In the genomic region with DNA sequence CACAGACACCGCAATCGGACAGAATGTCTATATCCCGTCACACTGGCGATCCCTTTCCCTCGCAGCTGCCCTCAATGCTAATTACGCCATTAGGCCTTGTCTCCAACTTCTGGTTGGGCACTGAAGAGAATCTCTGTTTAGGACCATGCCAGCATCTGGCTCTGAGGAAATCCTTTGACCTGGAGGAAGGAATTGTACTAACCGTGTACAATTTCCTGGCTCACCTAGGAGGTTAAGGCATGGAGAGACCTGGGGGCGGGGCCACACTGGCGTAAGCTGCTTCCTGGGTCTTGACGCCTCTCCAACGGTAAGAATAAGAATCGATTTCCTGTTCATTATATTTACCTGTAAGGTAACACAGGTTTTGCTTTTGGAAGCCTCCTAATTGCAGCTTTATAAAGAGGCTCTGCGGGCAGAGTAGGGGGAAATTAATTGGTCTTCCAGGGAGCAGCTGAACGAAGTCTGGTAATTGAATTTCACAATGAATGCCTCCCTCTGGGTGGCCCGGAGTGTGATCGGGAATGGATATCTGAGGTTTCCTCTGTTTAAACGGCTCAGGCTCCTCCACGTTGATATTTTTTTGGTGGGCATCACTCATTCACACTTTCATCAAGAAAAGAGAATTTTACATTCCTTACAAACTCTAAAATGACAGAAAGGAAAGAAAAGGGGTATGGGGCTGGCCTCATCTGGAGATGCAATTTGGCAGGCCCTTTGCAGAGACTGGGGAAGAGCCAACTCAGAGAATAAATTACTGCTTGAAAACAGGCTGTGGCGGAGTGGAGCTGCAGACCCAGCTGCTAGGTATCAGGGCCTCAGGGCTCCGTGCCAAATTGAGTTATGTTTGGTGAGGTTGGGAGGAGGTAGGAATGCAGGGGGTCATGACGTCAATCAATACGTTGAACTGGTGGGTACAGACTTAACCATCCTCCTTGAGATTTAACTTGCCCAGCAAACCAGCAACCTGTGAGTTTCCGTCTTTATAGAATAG, we compare ENCODE assay signal across 9 mouse cellular contexts. TPM values are rescaled to one million over a fixed set of nuclear protein-coding genes. Genes with fewer than 3 reads are reported as not detected.
DNase-seq lines count a peak whose midpoint lies in the region; ATAC-seq and TF ChIP-seq lines count a peak whose summit lies in the region.
"Had no signal": no experiment of that assay in that cellular context is flagged by ENCODE, and none has a peak within 500 bp of the region (broad histone marks: within the 10 kb centered on the region; RNA-seq: fewer than 3 reads in every experiment).

No protein-coding gene starts in this region.

- 0 out of 2 replicates have a peak, but pooled peaks have one; percentile 50 for ATAC-seq in intestine, embryonic 14.5 days (replicated peaks; ENCODE audit: low FRiP score, low TSS enrichment, low read depth)
- ATAC-seq in intestine, embryonic 16.5 days = no peak
- ATAC-seq in hindbrain, postnatal 0 days = peak; percentile 80

- peak overlapping the region; percentile 69 for H3K27ac ChIP-seq in intestine, embryonic 14.5 days (ENCODE audit: low read depth)
- no peak overlapping the region for H3K27ac ChIP-seq in intestine, embryonic 16.5 days (ENCODE audit: low read length)
- H3K27ac ChIP-seq in testis, adult 2 months (ENCODE audit: control insufficient read depth, insufficient read depth, low read depth, low read length) = no peak overlapping the region
- peak overlapping the region; percentile 49 for H3K27ac ChIP-seq in hindbrain, postnatal 0 days
- H3K27ac ChIP-seq: liver, embryonic 14.5 days had no signal

- peak; percentile 71 for DNase-seq in intestine, embryonic 14.5 days (ENCODE audit: low spot score)
- no peak for DNase-seq in testis, postnatal 14 days (ENCODE audit: low spot score)
- peak; percentile 88 for DNase-seq in hindbrain, postnatal 0 days (ENCODE audit: low spot score)
- peak; percentile 51 for DNase-seq in testis, postnatal 10 days (ENCODE audit: low spot score)
- DNase-seq in spleen, postnatal 4 days (ENCODE audit: low spot score in 2 of 2) = no peak
- DNase-seq in heart, postnatal 25 days (ENCODE audit: low spot score) = no peak

- H3K27me3 ChIP-seq in intestine, embryonic 14.5 days (replicated peaks; ENCODE audit: control insufficient read depth, insufficient read depth, low read length) = no peaks in the 10 kb centered on the region
- no peaks in the 10 kb centered on the region for H3K27me3 ChIP-seq in intestine, embryonic 16.5 days (replicated peaks; ENCODE audit: control insufficient read depth, insufficient read depth, low read length)
- no peaks in the 10 kb centered on the region for H3K27me3 ChIP-seq in testis, adult 2 months (ENCODE audit: control insufficient read depth, insufficient read depth, low read length)
- no peaks in the 10 kb centered on the region for H3K27me3 ChIP-seq in hindbrain, postnatal 0 days (ENCODE audit: insufficient read depth, low read length)

- no peak overlapping the region for H3K9ac ChIP-seq in intestine, embryonic 14.5 days (ENCODE audit: low read length)
- no peak overlapping the region for H3K9ac ChIP-seq in intestine, embryonic 16.5 days (ENCODE audit: low read depth, low read length)
- no peak overlapping the region for H3K9ac ChIP-seq in hindbrain, postnatal 0 days (replicated peaks; ENCODE audit: low read length)
- H3K9ac ChIP-seq: liver, embryonic 14.5 days had no signal

- H3K36me3 ChIP-seq in intestine, embryonic 14.5 days (ENCODE audit: control insufficient read depth, insufficient read depth, low read length) = no peaks in the 10 kb centered on the region
- H3K36me3 ChIP-seq in intestine, embryonic 16.5 days (ENCODE audit: control insufficient read depth, insufficient read depth, low read length) = no peaks in the 10 kb centered on the region
- no peaks in the 10 kb centered on the region for H3K36me3 ChIP-seq in testis, adult 2 months (ENCODE audit: control insufficient read depth, insufficient read depth, low read length)
- no peaks in the 10 kb centered on the region for H3K36me3 ChIP-seq in hindbrain, postnatal 0 days (ENCODE audit: insufficient read depth, low read length)

- no peaks in the 10 kb centered on the region for H3K9me3 ChIP-seq in intestine, embryonic 14.5 days (ENCODE audit: control insufficient read depth, low read length)
- H3K9me3 ChIP-seq in intestine, embryonic 16.5 days (ENCODE audit: control insufficient read depth, low read length) = no peaks in the 10 kb centered on the region
- no peaks in the 10 kb centered on the region for H3K9me3 ChIP-seq in hindbrain, postnatal 0 days (ENCODE audit: low read length)

- peak overlapping the region; percentile 14; the same call in 1 of the 2 replicates for H3K4me2 ChIP-seq in intestine, embryonic 14.5 days (ENCODE audit: low read length)
- H3K4me2 ChIP-seq in intestine, embryonic 16.5 days (ENCODE audit: low read depth, low read length) = no peak overlapping the region
- H3K4me2 ChIP-seq in hindbrain, postnatal 0 days (ENCODE audit: low read depth, low read length) = peak overlapping the region; percentile 25

- 53% methylated on average over 23 of the region's 23 CpGs for WGBS in intestine, embryonic 14.5 days
- 54% methylated on average over 23 of the region's 23 CpGs for WGBS in intestine, embryonic 16.5 days
- 31% methylated on average over 23 of the region's 23 CpGs for WGBS in hindbrain, postnatal 0 days

- no peak for TF ChIP-seq POLR2A in testis, adult 2 months (IDR thresholded peaks at IDR 0.05; ENCODE audit: control insufficient read depth, low read depth, low read length)

- H3K4me3 ChIP-seq in intestine, embryonic 14.5 days (ENCODE audit: low read depth, low read length) = no peak overlapping the region
- no peak overlapping the region for H3K4me3 ChIP-seq in intestine, embryonic 16.5 days (ENCODE audit: low read length)
- H3K4me3 ChIP-seq in testis, adult 2 months (ENCODE audit: control insufficient read depth, low read depth, low read length) = peak overlapping the region; percentile 74
- no peak overlapping the region; the same call in 1 of the 2 replicates for H3K4me3 ChIP-seq in hindbrain, postnatal 0 days (ENCODE audit: low read length)

- peaks cover 11% of the 10 kb centered on the region for H3K4me1 ChIP-seq in intestine, embryonic 14.5 days (replicated peaks; ENCODE audit: control insufficient read depth, insufficient read depth, low read length)
- peaks cover 7% of the 10 kb centered on the region; the same call in 1 of the 2 replicates for H3K4me1 ChIP-seq in intestine, embryonic 16.5 days (ENCODE audit: control insufficient read depth, insufficient read depth, low read length)
- H3K4me1 ChIP-seq in testis, adult 2 months (ENCODE audit: control insufficient read depth, insufficient read depth, low read length) = peaks cover 10% of the 10 kb centered on the region
- peaks cover 13% of the 10 kb centered on the region for H3K4me1 ChIP-seq in hindbrain, postnatal 0 days (ENCODE audit: insufficient read depth, low read length)

- intact Hi-C loops in heart, postnatal 25 days (cut with DNase I) = no loop called here

- TF ChIP-seq CTCF in testis, adult 2 months (IDR thresholded peaks at IDR 0.05; ENCODE audit: control insufficient read depth, insufficient read depth, insufficient replicate concordance, low read depth, low read length) = no peak
- no peak for TF ChIP-seq CTCF in hindbrain, postnatal 0 days (IDR thresholded peaks at IDR 0.05; ENCODE audit: low read depth)

RNA-seq across cellular contexts. Expression of gene Gm14214, which starts 20.5 kb away (rescaled TPM):
- polyA plus RNA-seq in intestine, embryonic 14.5 days (2014; fragmentation: Nextera tagmentation; extraction: Ambion mirVana) = not detected in 2 replicates
- not detected in 2 replicates for polyA plus RNA-seq in intestine, embryonic 16.5 days (2015; fragmentation: Nextera tagmentation; extraction: Ambion mirVana)
- polyA plus RNA-seq in testis, adult 2 months (2012; rRNA removed) = not detected in 2 replicates
- total RNA-seq in hindbrain, postnatal 0 days (2014; rRNA removed) = not detected in 2 replicates
- not detected in 2 replicates for polyA plus RNA-seq in hindbrain, postnatal 0 days (2015; fragmentation: Nextera tagmentation; extraction: Ambion mirVana)
- total RNA-seq in heart, postnatal 25 days (2021) = not detected
- polyA plus RNA-seq: liver, embryonic 14.5 days had no signal

RNA-seq across cellular contexts. Expression of gene Raly, which starts 41.6 kb away (rescaled TPM):
- 66.4 and 73.2 TPM in 2 replicates for polyA plus RNA-seq in intestine, embryonic 14.5 days (2014; fragmentation: Nextera tagmentation; extraction: Ambion mirVana)
- polyA plus RNA-seq in intestine, embryonic 16.5 days (2015; fragmentation: Nextera tagmentation; extraction: Ambion mirVana) = 30.6 and 34.0 TPM in 2 replicates
- polyA plus RNA-seq in testis, adult 2 months (2012; rRNA removed) = 62.8 and 64.0 TPM in 2 replicates
- 180 and 199 TPM in 2 replicates for total RNA-seq in hindbrain, postnatal 0 days (2014; rRNA removed)
- 22.4 and 25.5 TPM in 2 replicates for polyA plus RNA-seq in hindbrain, postnatal 0 days (2015; fragmentation: Nextera tagmentation; extraction: Ambion mirVana)
- 100 to 1,000 TPM in 1 of 2 experiments, 10 to 100 TPM in 1; 95.9 to 103 TPM for total RNA-seq in heart, postnatal 25 days (2021)

RNA-seq across cellular contexts. Expression of gene a, which starts 41.9 kb away (rescaled TPM):
- 0.93 and 1.5 TPM in 2 replicates for polyA plus RNA-seq in intestine, embryonic 14.5 days (2014; fragmentation: Nextera tagmentation; extraction: Ambion mirVana)
- not detected in 2 replicates for polyA plus RNA-seq in intestine, embryonic 16.5 days (2015; fragmentation: Nextera tagmentation; extraction: Ambion mirVana)
- 1.4 and 2.9 TPM in 2 replicates for polyA plus RNA-seq in testis, adult 2 months (2012; rRNA removed)
- total RNA-seq in hindbrain, postnatal 0 days (2014; rRNA removed) = 1.3 TPM in 1 of 2 replicates, not detected in the other
- polyA plus RNA-seq in hindbrain, postnatal 0 days (2015; fragmentation: Nextera tagmentation; extraction: Ambion mirVana) = 0.85 and 1.6 TPM in 2 replicates
- not detected for total RNA-seq in heart, postnatal 25 days (2021)

Comparison
In these comparisons a context has a peak if more than half of its experiments do, and no peak if none do; other contexts are left out.
1. DNase-seq: peak in intestine, embryonic 14.5 days (single experiment), hindbrain, postnatal 0 days (single experiment) and testis, postnatal 10 days (single experiment); none in testis, postnatal 14 days (single experiment), spleen, postnatal 4 days (0 of 2) and heart, postnatal 25 days (single experiment).
2. H3K27ac ChIP-seq: peak in intestine, embryonic 14.5 days (single experiment) and hindbrain, postnatal 0 days (single experiment); none in intestine, embryonic 16.5 days (single experiment) and testis, adult 2 months (single experiment).